Mouse (Mus musculus): ENCODE measurements around the gene Gnb1. TPM values are rescaled to one million over a fixed set of nuclear protein-coding genes. Genes with fewer than 3 reads are reported as not detected.

The Gnb1 gene
- polyA plus RNA-seq, 1 experiment from 2014 or later = 625 TPM

DNA sequence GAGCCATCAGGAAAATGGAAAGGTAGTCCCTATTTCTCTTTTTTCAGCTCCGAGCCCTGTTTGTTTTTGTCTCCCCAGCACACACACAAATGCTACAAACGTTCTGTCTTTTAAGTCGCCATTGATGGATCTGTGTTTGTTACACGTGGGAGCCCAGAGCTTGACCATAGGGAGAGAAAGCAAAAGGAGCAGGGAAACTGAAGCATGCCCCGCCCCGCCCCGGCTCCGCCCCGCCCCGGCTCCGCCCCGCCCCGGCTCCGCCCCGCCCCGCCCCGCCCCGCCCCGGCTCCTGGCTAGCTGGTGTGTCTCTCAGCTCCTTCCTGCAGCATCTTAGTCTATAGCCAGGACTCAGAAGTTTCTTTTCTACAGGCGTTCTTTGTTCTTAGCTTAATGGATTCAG lies 107.4 kb downstream of the Gnb1 start:
- Histone ChIP-seq H3K9ac (ENCODE audit: low read length) (no peak overlapping the region), H3K36me3 (ENCODE audit: control insufficient read depth, insufficient read depth, low read length) (no peaks in the 10 kb centered on the region), H3K9me3 (ENCODE audit: control insufficient read depth, low read length) (no peaks in the 10 kb centered on the region), H3K4me1 (ENCODE audit: control insufficient read depth, insufficient read depth, low read length) (peaks cover 7% of the 10 kb centered on the region), H3K27me3 (ENCODE audit: control insufficient read depth, insufficient read depth, low read length) (no peaks in the 10 kb centered on the region), H3K4me3 (ENCODE audit: low read depth, low read length) (no peak overlapping the region), H3K27ac (replicated peaks; ENCODE audit: low read depth, low read length) (no peak overlapping the region), H3K4me2 (ENCODE audit: low read depth, severe bottlenecking) (no peak overlapping the region)
- DNase-seq (ENCODE audit: low spot score) (no peak), ATAC-seq (ENCODE audit: insufficient number of reproducible peaks, low FRiP score, low TSS enrichment, low read depth) (no peak)
- WGBS = 27% methylated on average over 13 of the region's 20 CpGs

- 91% methylated on average over 10 of the region's 11 CpGs for WGBS
- peaks cover 7% of the 10 kb centered on the region for H3K4me1 ChIP-seq (ENCODE audit: control insufficient read depth, insufficient read depth, low read length)
- DNase-seq (ENCODE audit: low spot score) (no peak), ATAC-seq (ENCODE audit: insufficient number of reproducible peaks, low FRiP score, low TSS enrichment, low read depth) (no peak)
- H3K9ac ChIP-seq (ENCODE audit: low read length) = peak overlapping the region; percentile 61; the same call in 1 of the 2 replicates
- H3K4me2 ChIP-seq (ENCODE audit: low read depth, severe bottlenecking) = peak overlapping the region; percentile 93; the same call in 1 of the 2 replicates
- no peaks in the 10 kb centered on the region for H3K9me3 ChIP-seq (ENCODE audit: control insufficient read depth, low read length)
- peak overlapping the region; percentile 92 for H3K4me3 ChIP-seq (ENCODE audit: low read depth, low read length)
- no peaks in the 10 kb centered on the region for H3K36me3 ChIP-seq (ENCODE audit: control insufficient read depth, insufficient read depth, low read length)
- no peaks in the 10 kb centered on the region for H3K27me3 ChIP-seq (ENCODE audit: control insufficient read depth, insufficient read depth, low read length)
- H3K27ac ChIP-seq (replicated peaks; ENCODE audit: low read depth, low read length) = peak overlapping the region; percentile 99; the same call in 1 of the 2 replicates
Measured at GRCm38 (mm10) chr4:155599901-155600825, 109.0 kb downstream of the Gnb1 start.

GRCm38 (mm10) chr4:155601091-155601996 lies 110.2 kb downstream of the Gnb1 start, which contains the start of gene Slc35e2:
Slc35e2 (plus strand) TSS chr4:155601416.
- no peaks in the 10 kb centered on the region for H3K36me3 ChIP-seq (ENCODE audit: control insufficient read depth, insufficient read depth, low read length)
- H3K4me2 ChIP-seq (ENCODE audit: low read depth, severe bottlenecking) = peak within 1 kb of the TSS; percentile 93
- H3K9ac ChIP-seq (ENCODE audit: low read length) = peak within 1 kb of the TSS; percentile 95
- H3K27ac ChIP-seq (replicated peaks; ENCODE audit: low read depth, low read length) = peak within 1 kb of the TSS; percentile 99
- ATAC-seq (ENCODE audit: insufficient number of reproducible peaks, low FRiP score, low TSS enrichment, low read depth) = peak; percentile 94
- peak; percentile 98 for DNase-seq (ENCODE audit: low spot score)
- peaks cover 7% of the 10 kb centered on the region for H3K4me1 ChIP-seq (ENCODE audit: control insufficient read depth, insufficient read depth, low read length)
- under 1% methylated on average over 65 of the region's 65 CpGs for WGBS
- H3K9me3 ChIP-seq (ENCODE audit: control insufficient read depth, low read length) = no peaks in the 10 kb centered on the region
- peak within 1 kb of the TSS; percentile 92 for H3K4me3 ChIP-seq (ENCODE audit: low read depth, low read length)
- no peaks in the 10 kb centered on the region for H3K27me3 ChIP-seq (ENCODE audit: control insufficient read depth, insufficient read depth, low read length)

GRCm38 (mm10) chr4:155601997-155602456 lies 110.9 kb downstream of the Gnb1 start:
- Histone ChIP-seq H3K4me1 (ENCODE audit: control insufficient read depth, insufficient read depth, low read length) (peaks cover 7% of the 10 kb centered on the region), H3K9me3 (ENCODE audit: control insufficient read depth, low read length) (no peaks in the 10 kb centered on the region), H3K27ac (replicated peaks; ENCODE audit: low read depth, low read length) (peak overlapping the region; percentile 99), H3K4me2 (ENCODE audit: low read depth, severe bottlenecking) (peak overlapping the region; percentile 93), H3K9ac (ENCODE audit: low read length) (peak overlapping the region; percentile 95), H3K36me3 (ENCODE audit: control insufficient read depth, insufficient read depth, low read length) (no peaks in the 10 kb centered on the region), H3K4me3 (ENCODE audit: low read depth, low read length) (peak overlapping the region; percentile 92), H3K27me3 (ENCODE audit: control insufficient read depth, insufficient read depth, low read length) (no peaks in the 10 kb centered on the region)
- DNase-seq (ENCODE audit: low spot score) = no peak
- ATAC-seq (ENCODE audit: insufficient number of reproducible peaks, low FRiP score, low TSS enrichment, low read depth) = peak; percentile 41
- WGBS = 1% methylated on average over 30 of the region's 31 CpGs

DNA sequence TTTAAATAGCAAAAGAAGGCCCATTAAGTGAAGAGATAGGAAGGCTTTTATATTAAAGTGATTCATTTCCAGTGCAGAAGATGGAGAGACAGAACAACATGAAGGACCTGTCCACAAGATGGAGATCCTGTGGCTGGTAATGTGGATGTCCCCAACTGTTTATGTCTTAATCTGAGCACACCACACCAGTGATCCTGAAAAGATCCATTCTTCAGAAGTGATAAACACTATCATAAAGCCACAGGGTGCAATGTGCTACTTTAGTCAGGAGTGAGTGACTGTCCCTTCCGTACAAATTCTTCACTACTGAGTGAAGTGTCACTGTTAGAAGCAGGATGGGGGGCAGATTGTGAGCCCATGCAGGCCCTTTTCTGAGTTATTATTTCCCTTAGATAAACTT lies 111.6 kb downstream of the Gnb1 start:
- Histone ChIP-seq H3K9ac (ENCODE audit: low read length) (no peak overlapping the region), H3K4me2 (ENCODE audit: low read depth, severe bottlenecking) (0 out of 2 replicates have a peak overlapping the region, but pooled peaks have one; percentile 93), H3K9me3 (ENCODE audit: control insufficient read depth, low read length) (no peaks in the 10 kb centered on the region), H3K36me3 (ENCODE audit: control insufficient read depth, insufficient read depth, low read length) (no peaks in the 10 kb centered on the region), H3K4me1 (ENCODE audit: control insufficient read depth, insufficient read depth, low read length) (peaks cover 7% of the 10 kb centered on the region), H3K4me3 (ENCODE audit: low read depth, low read length) (peak overlapping the region; percentile 92), H3K27ac (replicated peaks; ENCODE audit: low read depth, low read length) (no peak overlapping the region), H3K27me3 (ENCODE audit: control insufficient read depth, insufficient read depth, low read length) (no peaks in the 10 kb centered on the region)
- 97% methylated on average over 1 of the region's 1 CpGs for WGBS
- ATAC-seq (ENCODE audit: insufficient number of reproducible peaks, low FRiP score, low TSS enrichment, low read depth) = no peak
- no peak for DNase-seq (ENCODE audit: low spot score)

- Histone ChIP-seq H3K9ac (ENCODE audit: low read length) (no peak overlapping the region), H3K4me3 (ENCODE audit: low read depth, low read length) (no peak overlapping the region), H3K27ac (replicated peaks; ENCODE audit: low read depth, low read length) (no peak overlapping the region), H3K27me3 (ENCODE audit: control insufficient read depth, insufficient read depth, low read length) (no peaks in the 10 kb centered on the region), H3K36me3 (ENCODE audit: control insufficient read depth, insufficient read depth, low read length) (no peaks in the 10 kb centered on the region), H3K9me3 (ENCODE audit: control insufficient read depth, low read length) (no peaks in the 10 kb centered on the region), H3K4me1 (ENCODE audit: control insufficient read depth, insufficient read depth, low read length) (peaks cover 7% of the 10 kb centered on the region), H3K4me2 (ENCODE audit: low read depth, severe bottlenecking) (no peak overlapping the region)
- WGBS = 93% methylated on average over 6 of the region's 6 CpGs
- no peak for ATAC-seq (ENCODE audit: insufficient number of reproducible peaks, low FRiP score, low TSS enrichment, low read depth)
- no peak for DNase-seq (ENCODE audit: low spot score)
Measured at GRCm38 (mm10) chr4:155603801-155604200, 112.6 kb downstream of the Gnb1 start.

- no peaks in the 10 kb centered on the region for H3K27me3 ChIP-seq (ENCODE audit: control insufficient read depth, insufficient read depth, low read length)
- no peak overlapping the region for H3K27ac ChIP-seq (replicated peaks; ENCODE audit: low read depth, low read length)
- H3K4me2 ChIP-seq (ENCODE audit: low read depth, severe bottlenecking) = no peak overlapping the region
- ATAC-seq (ENCODE audit: insufficient number of reproducible peaks, low FRiP score, low TSS enrichment, low read depth) (no peak), DNase-seq (ENCODE audit: low spot score) (no peak)
- H3K9me3 ChIP-seq (ENCODE audit: control insufficient read depth, low read length) = no peaks in the 10 kb centered on the region
- no peak overlapping the region for H3K9ac ChIP-seq (ENCODE audit: low read length)
- 89% methylated on average over 4 of the region's 4 CpGs for WGBS
- peaks cover 7% of the 10 kb centered on the region for H3K4me1 ChIP-seq (ENCODE audit: control insufficient read depth, insufficient read depth, low read length)
- H3K4me3 ChIP-seq (ENCODE audit: low read depth, low read length) = no peak overlapping the region
- peaks cover 2% of the 10 kb centered on the region; the same call in 1 of the 2 replicates for H3K36me3 ChIP-seq (ENCODE audit: control insufficient read depth, insufficient read depth, low read length)
Measured at GRCm38 (mm10) chr4:155605132-155605531, 114.0 kb downstream of the Gnb1 start.

- 86% methylated on average over 2 of the region's 2 CpGs for WGBS
- Histone ChIP-seq H3K9me3 (ENCODE audit: control insufficient read depth, low read length) (no peaks in the 10 kb centered on the region), H3K4me1 (ENCODE audit: control insufficient read depth, insufficient read depth, low read length) (peaks cover 7% of the 10 kb centered on the region), H3K27me3 (ENCODE audit: control insufficient read depth, insufficient read depth, low read length) (no peaks in the 10 kb centered on the region), H3K9ac (ENCODE audit: low read length) (no peak overlapping the region), H3K4me2 (ENCODE audit: low read depth, severe bottlenecking) (no peak overlapping the region), H3K4me3 (ENCODE audit: low read depth, low read length) (no peak overlapping the region), H3K36me3 (ENCODE audit: control insufficient read depth, insufficient read depth, low read length) (peaks cover 2% of the 10 kb centered on the region; the same call in 1 of the 2 replicates), H3K27ac (replicated peaks; ENCODE audit: low read depth, low read length) (no peak overlapping the region)
- ATAC-seq (ENCODE audit: insufficient number of reproducible peaks, low FRiP score, low TSS enrichment, low read depth) = no peak
- DNase-seq (ENCODE audit: low spot score) = no peak
Measured at GRCm38 (mm10) chr4:155606825-155607224, 115.7 kb downstream of the Gnb1 start.
